Mouse (Mus musculus) c-Kit-positive CD71-positive TER-119-negative erythroid progenitor cells, embryonic 14.5 days (primary cell): ENCODE measurements around the gene Fam186b.

Source experiments
- DNase-seq: peaks from one replicate; pipeline ENCODE4 v3.0.0-alpha.2; 2013; ENCODE audit warnings: low read depth

The Fam186b gene

DNA sequence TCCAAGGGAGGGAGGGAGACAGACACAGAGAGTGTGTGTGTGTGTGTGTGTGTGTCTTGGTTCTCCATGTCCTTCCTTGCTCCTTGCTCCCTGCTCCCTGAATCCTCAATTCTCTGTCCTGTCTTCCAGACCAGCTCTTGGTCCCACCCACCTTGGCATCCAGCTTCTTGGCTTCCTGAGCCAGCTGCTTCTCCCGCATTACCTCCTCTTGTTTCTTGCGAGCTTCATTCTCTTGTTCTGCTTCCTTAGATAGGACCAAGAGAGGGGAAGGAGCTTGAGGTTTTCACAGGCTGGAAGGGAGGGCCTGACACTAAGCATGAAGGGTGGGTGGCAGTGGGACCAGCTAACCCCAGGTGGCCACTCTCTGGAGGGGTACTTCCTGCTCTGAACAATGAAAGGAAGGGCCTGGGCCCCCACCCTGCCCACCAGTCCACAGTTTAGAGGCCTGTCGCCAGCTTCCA lies 23.8 kb upstream of the Fam186b start:
- no peak for DNase-seq

DNA sequence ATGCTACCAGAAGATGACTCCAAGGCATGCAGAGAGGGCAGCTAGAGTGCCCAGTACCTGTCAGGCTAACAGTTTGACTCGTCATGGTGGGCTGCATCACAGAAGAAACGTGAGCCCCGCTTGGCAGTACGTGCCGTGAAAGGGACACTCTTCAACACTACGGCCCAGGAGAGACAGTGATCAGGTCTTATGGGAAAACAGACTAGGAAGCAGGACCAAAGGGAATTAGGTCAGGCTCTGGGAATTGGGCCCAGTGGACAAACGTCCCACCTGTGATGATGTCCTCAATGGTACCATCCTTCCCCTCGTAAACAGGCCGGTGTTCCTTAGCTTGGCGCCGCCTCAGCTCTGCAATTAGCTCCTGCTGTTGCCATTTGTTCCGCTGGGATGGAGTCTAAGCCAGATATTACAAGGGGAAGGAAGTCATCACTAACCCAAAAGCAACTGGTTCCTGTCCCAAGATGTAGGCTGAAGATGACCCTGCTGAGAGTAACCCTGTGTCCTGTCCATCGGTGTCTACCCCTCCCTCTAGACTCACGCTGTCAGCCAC lies 23.2 kb upstream of the Fam186b start:
- DNase-seq, result no peak

DNA sequence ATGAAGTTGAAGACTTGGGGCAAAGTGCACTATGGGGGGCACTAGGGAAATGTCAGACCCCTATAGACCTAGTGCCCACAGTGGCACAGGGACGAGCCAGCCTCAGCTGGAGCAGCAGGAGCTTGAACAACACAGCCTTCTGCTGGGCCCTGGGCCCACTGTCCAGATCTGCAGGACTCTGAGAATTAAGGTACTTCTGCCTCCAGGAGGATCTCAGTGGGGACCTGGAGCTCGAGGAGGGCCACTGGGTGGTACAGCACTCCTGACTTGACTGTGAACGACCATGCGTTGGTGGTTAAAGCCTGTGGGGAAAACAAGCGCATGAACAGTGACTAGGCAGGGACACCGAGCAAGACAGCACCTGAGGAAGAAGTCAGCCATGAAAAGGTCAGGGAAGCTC lies 22.4 kb upstream of the Fam186b start:
- no peak for DNase-seq

DNA sequence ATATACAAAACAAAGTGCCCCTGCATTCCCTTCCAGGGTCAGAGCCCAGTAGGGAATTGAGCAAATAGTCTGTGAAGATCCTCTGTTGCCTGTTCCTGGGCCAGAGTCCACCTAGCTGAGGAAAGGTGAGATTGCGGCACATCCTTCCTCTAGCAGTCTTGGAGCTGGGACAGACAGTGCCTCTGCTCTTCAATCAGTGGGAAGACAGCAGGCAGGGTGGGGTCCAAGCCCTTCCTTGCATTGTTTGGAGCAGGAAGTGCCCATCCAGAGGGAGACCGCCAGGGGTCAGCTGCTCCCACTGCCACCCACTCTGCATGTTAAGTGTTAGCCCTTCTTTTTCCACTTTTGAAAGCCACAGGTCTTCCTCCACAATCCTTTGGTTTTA lies 21.6 kb upstream of the Fam186b start:
- DNase-seq, result no peak

DNA sequence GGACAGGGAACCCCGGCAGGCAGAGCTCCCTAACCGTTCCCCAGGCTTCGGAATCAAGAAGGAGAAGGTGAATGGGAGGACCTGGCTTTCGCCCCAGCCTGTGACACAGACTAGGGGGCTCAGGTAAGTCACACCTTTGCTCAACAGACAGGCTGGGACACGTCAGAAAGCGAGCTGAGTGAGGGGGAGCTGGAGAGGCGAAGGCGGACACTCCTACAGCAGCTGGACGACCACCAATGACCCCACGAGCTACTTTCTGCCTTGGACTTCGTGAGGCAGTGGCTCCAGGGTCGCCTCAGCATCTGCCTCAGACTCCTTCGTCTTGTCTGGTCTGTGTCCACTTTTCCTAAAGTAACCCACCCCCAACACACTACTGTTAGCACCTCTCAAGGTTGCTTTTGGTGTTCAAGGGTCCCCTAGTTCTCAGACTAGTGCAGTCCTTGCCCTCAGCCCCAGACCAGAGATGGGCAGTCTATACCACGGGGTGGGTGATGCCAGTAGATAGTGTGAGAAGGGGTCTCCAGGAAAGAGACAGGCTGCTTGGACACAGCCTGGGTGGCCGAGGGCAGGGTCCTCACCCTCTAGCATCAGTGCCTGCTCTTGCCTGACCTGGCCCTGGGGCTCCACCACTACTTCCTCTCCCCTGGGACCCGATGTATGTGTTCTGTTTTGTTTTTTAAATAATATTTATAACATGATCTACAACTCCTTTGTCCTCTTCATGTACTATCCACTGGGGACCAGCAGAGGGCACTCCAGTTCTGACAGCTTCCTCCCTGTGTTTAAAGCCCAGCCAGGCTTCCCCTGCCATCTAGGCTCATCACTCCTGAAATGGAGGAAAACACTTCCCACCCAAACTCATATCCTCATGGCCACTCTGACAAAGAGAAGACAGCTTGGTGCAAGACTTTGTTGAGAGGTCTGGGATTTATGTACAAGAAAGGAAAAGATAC lies 20.9 kb upstream of the Fam186b start:
- peak; percentile 38 for DNase-seq

DNA sequence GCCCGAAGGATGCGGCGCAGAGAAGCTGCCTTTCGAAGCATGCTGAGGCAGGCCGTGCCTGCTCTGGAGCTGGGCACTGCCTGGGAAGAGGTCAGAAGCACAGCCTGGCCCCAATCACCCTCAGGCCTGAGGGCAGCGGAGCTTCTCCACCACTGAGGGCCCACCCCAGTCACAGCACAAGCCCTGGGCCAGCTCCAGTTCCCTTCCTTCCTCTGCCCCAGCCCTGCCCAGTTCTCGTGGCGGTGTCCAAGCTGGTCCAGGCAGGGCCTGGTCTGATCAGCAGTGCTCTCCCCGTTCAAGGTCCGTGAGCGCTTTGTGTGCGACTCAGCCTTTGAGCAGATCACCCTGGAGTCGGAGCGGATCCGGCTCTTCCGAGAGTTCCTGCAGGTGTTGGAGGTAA lies 19.2 kb upstream of the Fam186b start:
- no peak for DNase-seq

DNA sequence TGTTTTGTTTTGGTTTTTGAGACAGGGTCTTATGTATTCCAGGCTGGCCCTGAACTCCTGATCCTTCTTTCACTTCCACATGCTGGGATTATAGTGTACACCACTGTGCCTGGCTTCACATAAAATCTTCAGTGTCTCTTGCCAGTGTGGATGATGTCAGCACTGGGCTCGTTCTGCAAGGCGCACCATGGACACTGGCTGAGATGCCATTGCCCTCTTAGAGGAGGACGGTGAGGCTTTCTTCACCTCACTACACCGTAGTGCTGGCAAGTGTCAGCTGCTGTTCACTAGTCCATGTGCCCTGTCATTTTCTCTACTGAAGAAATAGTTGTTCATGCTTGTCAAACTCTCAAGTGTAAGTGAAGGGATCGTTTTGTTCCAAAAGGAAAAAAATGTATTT lies 14.9 kb upstream of the Fam186b start:
- no peak for DNase-seq

DNA sequence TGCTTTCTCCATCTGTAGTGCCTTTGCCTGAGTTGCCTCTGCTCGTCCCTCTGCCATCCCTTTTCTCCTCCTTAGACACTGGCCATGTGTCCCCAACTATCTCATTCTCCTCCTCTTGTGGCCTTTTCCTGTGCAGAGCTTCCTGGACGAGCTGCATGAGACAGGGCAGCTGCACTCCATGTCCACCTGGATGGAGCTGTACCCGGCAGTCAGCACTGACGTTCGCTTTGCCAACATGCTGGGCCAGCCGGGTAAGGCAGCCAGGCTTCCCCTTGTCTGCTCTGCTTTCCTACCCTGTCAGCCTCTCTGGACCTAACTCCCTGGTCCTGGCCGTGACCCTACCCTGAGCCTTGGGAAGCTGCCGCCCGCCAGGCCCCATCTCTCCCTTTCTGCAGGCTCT lies 13.9 kb upstream of the Fam186b start:
- DNase-seq, result no peak

DNA sequence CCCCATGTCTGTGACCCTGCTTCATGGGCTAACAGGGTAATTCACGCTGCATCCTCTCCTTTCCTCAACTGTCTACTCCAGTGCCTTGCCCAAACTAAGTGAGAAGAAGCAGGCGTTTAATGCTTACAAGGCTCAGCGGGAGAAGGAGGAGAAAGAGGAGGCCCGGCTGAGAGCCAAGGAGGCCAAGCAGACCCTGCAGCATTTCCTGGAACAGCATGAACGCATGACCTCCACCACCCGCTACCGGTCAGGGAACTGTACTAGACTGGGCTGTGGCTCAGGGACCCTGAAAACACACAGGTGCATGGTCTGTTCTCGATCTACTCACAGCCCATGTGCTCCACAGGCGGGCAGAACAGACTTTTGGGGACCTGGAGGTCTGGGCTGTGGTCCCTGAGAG lies 11.8 kb upstream of the Fam186b start:
- DNase-seq, result no peak

DNA sequence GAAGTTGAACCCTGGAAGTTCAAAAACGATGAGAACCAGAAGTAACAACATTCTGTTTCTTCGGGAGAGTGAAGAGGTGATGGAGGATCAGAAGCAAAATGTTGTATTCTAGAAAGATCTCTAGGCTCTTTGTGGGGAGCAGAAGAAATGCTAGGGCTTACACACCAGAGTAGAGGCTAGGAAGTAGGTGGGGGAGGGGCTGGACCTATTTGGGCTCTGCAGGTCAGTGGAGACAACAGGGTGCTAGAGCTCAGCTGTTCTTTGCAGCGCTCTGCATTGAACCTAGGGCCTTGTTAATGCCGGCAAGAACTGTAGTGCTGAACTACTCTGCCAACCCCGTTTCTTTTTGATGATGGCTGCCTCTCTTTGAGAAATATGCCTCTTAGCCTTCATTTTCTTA lies 525 bp upstream of the Fam186b start:
- no peak for DNase-seq

DNA sequence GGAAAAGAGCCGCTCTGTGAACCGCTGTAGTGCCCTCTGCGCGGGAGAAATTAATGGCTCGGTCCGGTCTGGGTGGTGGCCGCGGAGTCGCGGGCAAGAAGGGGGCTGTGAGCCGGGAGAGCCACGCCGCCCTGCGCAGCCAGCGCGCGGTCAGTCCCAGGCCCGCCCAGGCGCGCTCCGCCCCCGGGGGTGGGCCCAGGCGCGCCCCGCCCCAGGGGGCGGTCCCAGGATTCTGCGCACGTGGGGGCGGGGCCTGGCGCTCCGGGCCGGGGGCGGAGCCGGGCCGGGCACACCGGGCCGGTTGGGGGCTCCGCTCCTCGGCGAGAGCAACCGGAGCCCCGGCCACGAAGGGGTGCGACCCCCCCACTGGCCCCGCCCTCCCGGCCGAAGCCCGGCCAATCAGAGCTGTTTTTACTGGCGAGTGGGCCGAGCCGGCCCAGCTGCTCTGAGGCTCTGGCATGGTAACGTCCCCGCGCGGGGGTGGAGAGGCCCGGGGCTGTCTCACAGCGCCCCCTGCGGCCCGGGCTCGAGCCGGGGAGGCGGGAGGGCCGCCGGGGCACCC lies 794 bp downstream of the Fam186b start, which contains the start of gene Prpf40b:
Prpf40b (plus strand) TSS at position 275 of the 562 bp plus-strand sequence.
- DNase-seq, result peak; percentile 60

DNA sequence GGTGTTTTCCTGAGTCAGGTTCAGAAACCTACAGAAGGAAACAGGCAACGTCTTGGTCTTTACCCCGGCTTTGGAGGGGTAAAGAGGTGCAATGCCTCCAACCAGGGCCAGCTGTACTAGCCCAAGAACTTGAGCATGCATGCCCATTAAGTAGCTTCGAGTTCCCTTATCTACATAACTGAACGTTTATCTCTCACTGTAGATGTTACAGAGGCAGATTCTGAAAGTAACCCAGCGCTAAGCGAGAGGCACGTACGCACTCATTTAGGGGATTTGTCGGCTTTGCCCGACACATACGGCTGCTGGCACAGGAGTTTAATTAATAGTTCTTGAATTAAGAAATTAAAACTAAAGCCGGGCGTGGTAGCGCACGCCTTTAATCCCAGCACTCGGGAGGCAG lies 1.4 kb downstream of the Fam186b start:
- no peak for DNase-seq

DNA sequence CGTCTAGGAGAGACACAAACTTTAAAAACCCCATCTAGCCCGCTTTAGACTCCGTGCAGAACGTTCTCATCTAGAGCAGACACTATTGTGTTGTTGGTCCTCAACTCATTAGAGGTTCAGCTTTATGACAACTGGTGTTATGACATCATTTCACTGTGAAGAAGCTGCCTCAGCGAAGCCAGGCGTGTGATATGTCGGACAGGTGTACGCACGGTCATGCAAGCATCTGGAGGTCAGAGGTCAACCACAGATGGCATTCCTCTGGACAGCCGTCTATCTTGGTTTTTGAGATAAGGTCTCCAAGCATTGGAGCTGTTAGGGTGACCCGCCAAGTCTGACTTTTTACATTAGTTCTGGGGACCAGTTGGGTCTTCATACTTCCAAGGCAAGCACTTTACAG lies 5.1 kb downstream of the Fam186b start:
- DNase-seq, result no peak

DNA sequence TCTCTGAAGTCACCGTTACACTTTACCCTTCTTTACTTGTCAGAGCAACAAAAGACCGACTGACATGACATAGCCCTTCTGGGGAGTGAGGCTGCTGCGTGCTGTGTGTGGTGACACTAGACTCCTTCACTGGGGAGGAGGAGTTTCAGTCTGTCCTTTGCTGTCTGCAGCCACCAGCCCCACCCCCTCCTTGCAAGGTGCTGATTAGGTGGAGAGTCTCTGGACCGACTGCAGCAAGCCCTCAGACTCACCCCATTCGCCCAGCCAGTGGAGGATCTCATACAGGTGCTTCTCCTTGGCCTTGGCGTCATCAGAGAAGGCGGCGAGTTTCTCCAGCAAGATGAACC lies 10.5 kb downstream of the Fam186b start:
- peak; percentile 44 for DNase-seq

DNA sequence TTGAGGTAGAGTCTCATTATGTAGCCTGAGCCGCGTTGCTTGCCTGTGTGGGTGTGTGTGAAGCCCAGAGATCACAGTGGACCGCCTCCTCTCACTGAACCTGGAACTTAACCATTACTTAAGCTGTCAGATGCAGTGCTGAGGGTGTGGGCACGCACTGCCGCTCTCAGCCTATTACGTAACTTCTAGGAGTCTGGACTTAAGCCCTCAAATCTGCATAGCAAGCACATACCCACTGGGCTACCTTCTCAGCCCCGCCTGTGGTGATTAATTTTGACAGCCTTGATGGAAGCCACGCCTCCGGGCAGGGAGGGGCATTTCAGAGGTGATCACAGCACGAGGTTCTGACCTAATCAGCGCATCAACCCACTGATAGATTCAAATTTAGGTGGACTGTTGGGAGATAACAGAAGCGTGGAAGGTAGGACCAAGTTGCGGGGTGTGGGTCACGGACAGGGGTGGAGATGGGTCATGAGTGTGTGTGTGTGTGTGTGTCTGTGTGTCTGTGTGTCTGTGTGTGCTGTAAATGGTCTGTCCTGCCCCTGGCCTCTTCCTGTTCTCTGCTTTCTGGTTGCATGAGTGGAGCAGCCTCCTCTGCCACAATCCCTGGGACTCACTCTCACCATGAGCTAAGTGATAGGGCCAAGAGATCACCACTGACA lies 11.0 kb downstream of the Fam186b start:
- DNase-seq, result peak; percentile 65

DNA sequence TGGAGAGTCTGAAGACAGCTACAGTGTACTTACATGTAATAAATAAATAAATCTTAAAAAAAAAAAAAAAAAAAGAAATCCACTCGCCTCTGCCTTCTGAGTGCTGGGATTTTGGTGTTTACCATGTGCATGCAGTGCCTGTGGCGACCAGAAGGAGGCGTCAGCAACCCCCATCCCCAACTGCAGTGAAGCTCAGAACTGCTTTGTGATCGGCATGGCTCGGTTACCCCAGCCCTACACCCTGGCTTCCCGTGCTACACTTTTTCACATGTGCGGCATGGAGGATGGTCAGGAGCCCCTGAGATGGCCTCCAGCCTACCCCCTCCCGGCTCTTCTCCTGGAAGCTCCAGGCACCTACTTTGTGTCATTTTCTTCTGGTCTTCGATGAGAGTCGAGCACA lies 12.2 kb downstream of the Fam186b start:
- no peak for DNase-seq

DNA sequence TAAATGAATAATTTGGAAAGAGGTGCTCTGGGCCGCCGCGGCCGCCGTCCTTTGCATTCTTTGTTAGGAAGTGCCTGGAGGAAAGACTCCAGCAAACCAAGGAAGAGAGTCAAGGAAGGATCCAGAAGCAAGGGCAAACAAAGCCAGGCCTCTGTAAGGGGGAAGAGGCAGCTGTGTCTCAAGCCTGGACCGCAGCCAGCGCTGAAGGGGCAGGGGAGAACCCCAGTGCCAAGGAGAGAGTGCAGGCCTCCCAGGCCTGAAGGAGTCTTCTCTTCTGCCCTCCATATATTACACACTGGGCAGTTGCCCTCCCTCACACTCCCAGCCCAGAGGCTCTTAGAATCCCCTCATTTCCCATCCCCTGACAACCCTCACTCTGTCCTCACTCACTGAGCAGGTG lies 17.4 kb downstream of the Fam186b start:
- no peak for DNase-seq

DNA sequence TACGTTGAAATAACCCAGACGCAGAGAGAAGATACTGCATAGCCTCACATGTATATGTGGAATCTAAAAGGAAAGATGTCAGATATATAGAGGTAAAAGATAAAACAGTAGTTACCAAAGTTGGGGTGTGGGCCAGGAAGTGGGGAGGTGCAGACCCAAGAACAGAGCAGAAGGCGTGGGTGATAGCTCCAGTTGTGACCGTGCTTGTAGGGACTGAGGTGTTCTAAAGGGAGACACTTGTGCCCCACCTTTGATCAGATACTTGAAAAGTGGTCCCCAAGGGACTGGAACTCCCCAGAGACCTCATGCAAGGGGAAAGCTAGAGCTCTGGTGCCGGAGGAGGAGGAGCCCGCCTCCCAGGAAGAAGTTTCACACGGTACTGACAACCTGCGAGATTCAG lies 19.6 kb downstream of the Fam186b start:
- no peak for DNase-seq

DNA sequence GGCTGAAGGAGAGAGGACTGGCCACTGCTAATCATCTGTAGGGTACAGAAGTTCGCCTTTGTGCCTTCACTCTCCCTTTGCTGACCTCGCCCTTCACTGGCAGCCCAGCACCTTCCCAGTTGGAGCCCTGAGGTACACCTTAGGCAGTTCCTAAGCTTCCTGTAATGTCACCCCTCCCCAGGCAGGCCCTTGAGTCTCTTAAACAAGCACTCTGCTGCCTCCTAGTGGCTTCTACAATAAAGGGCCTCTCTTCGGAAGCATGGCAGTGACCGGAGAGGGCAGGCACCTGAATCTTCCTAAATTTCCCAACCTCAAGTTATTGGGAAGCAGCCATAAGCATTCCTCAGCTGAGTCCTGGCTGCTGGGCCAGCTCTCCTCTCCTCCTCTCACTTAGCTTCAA lies 30.0 kb downstream of the Fam186b start:
- DNase-seq, result peak; percentile 67

DNA sequence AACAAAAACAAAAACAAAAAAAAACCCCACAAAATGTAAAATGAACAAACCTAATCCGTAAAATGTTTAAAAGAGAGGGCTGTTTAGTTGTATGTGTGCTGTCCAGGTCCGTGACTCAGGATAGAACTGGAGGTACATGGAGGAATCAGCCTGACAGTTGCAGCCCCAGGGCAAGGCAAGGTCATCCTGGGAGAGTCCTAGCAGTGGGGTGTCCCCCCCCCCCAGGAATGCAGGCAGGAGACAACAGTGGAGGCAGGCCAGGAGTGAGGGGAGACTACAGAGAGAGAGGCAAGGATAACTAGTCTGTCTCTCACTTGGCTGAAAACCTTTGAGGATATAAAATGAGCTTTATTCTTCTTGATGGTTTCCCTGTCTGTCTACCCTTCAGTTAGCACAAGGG lies 31.3 kb downstream of the Fam186b start:
- DNase-seq, result no peak

DNA sequence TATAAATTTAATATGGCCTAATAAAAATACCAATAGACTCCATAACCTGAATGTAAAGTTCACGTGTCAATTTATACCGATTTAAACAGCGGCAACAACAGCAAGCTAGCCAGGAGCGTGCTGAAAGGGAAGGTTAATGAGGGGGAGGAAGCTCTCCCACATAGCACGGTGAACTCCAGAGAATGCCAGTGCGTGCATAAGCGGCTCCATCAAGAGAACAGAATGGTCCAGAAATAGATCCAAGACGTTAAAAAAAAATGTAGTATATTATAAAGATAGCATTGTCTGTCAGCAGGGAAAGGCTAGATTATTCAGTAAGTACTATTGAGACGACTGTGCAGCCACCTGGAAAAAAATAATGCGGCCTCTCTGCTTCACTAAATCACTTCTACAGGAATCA lies 33.0 kb downstream of the Fam186b start:
- no peak for DNase-seq

DNA sequence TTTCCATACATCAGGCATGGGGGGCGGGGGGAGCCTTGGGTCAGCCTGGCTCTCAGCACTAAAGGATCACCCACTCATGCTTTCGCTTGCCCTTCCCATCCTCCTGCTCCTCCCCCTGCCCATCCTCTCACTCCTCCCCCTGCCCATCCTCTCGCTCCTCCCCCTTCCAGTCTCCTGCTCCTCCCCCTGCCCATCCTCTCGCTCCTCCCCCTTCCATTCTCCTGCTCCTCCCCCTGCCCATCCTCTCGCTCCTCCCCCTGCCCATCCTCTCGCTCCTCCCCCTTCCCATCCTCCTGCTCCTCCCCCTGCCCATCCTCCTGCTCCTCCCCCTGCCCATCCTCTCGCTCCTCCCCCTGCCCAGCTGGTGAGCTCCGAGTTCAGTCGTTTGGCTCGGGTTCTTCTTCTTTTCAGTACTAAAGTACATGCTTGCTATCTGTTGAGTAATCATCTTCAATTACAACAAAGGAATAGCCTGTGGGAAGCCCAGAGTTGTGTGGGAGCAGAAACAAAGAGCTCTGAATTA lies 35.9 kb downstream of the Fam186b start:
- peak; percentile 49 for DNase-seq
